Mouse (Mus musculus) skeletal muscle tissue, adult 2 months (tissue): ENCODE measurements around the gene Pacrg.

Source experiments
- DNase-seq: peaks from one replicate; pipeline ENCODE4 v3.0.0-alpha.2; 2012; ENCODE audit warnings: low read depth, low spot score

Gene Pacrg

GRCm38 (mm10) chr17:10378467-10379175 is 461.5 kb downstream of the Pacrg start:
- peak; percentile 74 for DNase-seq

GRCm38 (mm10) chr17:10377606-10378005 is 462.5 kb downstream of the Pacrg start:
- no peak for DNase-seq

GRCm38 (mm10) chr17:10374316-10374715 is 465.8 kb downstream of the Pacrg start:
- DNase-seq = no peak

GRCm38 (mm10) chr17:10373727-10374126 is 466.4 kb downstream of the Pacrg start:
- DNase-seq = no peak

GRCm38 (mm10) chr17:10372001-10372785 is 467.9 kb downstream of the Pacrg start:
- DNase-seq = no peak

- no peak for DNase-seq
Measured at GRCm38 (mm10) chr17:10371472-10371871, 468.6 kb downstream of the Pacrg start.

GRCm38 (mm10) chr17:10370660-10371130 is 469.4 kb downstream of the Pacrg start:
- no peak for DNase-seq

GRCm38 (mm10) chr17:10369961-10370659 is 470.0 kb downstream of the Pacrg start:
- DNase-seq = no peak

GRCm38 (mm10) chr17:10367044-10367443 is 473.1 kb downstream of the Pacrg start:
- no peak for DNase-seq

GRCm38 (mm10) chr17:10366577-10366976 is 473.5 kb downstream of the Pacrg start:
- DNase-seq = no peak

- no peak for DNase-seq
Measured at GRCm38 (mm10) chr17:10365501-10366482, 474.3 kb downstream of the Pacrg start.

GRCm38 (mm10) chr17:10363151-10363550 is 477.0 kb downstream of the Pacrg start:
- DNase-seq = no peak

GRCm38 (mm10) chr17:10361882-10362291 is 478.2 kb downstream of the Pacrg start:
- no peak for DNase-seq

GRCm38 (mm10) chr17:10360738-10361137 is 479.4 kb downstream of the Pacrg start:
- no peak for DNase-seq

- DNase-seq = no peak
Measured at GRCm38 (mm10) chr17:10359466-10359865, 480.6 kb downstream of the Pacrg start.

GRCm38 (mm10) chr17:10357348-10357747 is 482.8 kb downstream of the Pacrg start:
- DNase-seq = no peak

GRCm38 (mm10) chr17:10356294-10356693 is 483.8 kb downstream of the Pacrg start:
- no peak for DNase-seq

- DNase-seq = no peak
Measured at GRCm38 (mm10) chr17:10355746-10356145, 484.4 kb downstream of the Pacrg start.
